Mouse (Mus musculus): ENCODE data around the gene Add2. TPM values are rescaled to one million over a fixed set of nuclear protein-coding genes. Genes with fewer than 3 reads are reported as not detected.

Gene Add2
- polyA plus RNA-seq, 1 experiment from 2014 or later = 9.4 TPM

GRCm38 (mm10) chr6:86086851-86087571 lies 58.5 kb downstream of the Add2 start:
- peaks cover 7% of the 10 kb centered on the region; the same call in 1 of the 2 replicates for H3K4me1 ChIP-seq
- no peaks in the 10 kb centered on the region for H3K9me3 ChIP-seq
- no peak overlapping the region for H3K4me2 ChIP-seq
- H3K27me3 ChIP-seq = no peaks in the 10 kb centered on the region
- no peak for ATAC-seq (ENCODE audit: insufficient number of reproducible peaks, insufficient read depth, low FRiP score, low TSS enrichment, low read depth)
- H3K27ac ChIP-seq = no peak overlapping the region
- H3K9ac ChIP-seq = no peak overlapping the region
- no peak overlapping the region for H3K4me3 ChIP-seq
- no peaks in the 10 kb centered on the region for H3K36me3 ChIP-seq
- 74% methylated on average over 9 of the region's 9 CpGs for WGBS

DNA sequence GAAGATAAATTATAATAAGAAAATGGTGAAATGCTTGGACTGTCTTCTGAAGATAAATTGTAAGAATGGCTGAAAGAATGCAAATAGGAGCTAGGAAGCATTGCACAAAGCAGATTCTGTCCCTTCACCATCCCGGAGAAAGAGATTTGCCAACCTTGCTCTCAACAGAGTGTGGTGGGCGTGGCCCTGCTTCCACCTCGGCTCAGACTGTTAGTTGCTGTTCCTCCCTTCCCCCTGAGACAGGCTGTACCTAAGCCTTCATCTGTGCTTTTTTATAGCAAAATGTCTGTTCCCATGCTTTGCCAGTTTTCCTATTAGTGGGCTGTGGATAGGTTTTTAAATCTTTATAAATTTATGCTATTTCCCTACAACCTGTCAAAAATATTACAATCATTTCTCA lies 59.3 kb downstream of the Add2 start:
- H3K4me2 ChIP-seq = no peak overlapping the region
- H3K4me3 ChIP-seq = no peak overlapping the region
- ATAC-seq (ENCODE audit: insufficient number of reproducible peaks, insufficient read depth, low FRiP score, low TSS enrichment, low read depth) = no peak
- 38% methylated on average over 3 of the region's 3 CpGs for WGBS
- no peak overlapping the region for H3K27ac ChIP-seq
- no peaks in the 10 kb centered on the region for H3K27me3 ChIP-seq
- no peaks in the 10 kb centered on the region for H3K36me3 ChIP-seq
- no peaks in the 10 kb centered on the region for H3K9me3 ChIP-seq
- H3K9ac ChIP-seq = no peak overlapping the region
- peaks cover 7% of the 10 kb centered on the region; the same call in 1 of the 2 replicates for H3K4me1 ChIP-seq

DNA sequence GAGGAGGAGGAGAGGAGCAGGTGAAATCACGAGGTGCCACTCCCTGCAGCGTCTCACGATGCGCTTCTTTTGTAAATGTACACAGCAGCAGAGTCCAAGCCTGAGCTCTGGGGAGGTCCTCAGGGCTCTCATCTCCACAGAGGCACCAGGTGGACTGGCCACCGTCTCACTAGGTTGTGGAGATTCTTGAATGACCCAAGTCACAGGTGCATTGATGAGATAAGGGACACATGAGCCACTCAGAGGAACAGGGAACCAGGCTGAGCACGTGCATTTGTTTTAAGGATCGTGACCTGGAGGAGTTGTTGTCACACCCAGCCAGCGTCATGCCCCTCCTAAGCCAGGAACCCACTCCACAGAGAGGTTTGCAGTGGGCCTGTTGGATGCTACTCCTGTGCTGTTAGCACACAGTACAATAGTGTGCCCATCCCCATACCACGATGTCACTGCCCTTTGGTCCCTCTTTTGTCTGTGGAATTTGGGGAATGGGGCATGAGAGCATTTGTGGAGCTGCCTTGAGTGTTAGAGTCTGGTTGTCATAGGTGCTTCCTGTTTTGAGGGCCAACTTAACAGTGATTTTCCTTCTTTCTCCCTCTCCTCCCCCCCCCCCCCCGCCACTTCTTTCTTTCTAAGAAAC lies 65.8 kb downstream of the Add2 start:
- H3K36me3 ChIP-seq = no peaks in the 10 kb centered on the region
- no peak overlapping the region for H3K4me3 ChIP-seq
- H3K27ac ChIP-seq = no peak overlapping the region
- H3K9ac ChIP-seq = no peak overlapping the region
- no peaks in the 10 kb centered on the region for H3K27me3 ChIP-seq
- 69% methylated on average over 10 of the region's 10 CpGs for WGBS
- ATAC-seq (ENCODE audit: insufficient number of reproducible peaks, insufficient read depth, low FRiP score, low TSS enrichment, low read depth) = no peak
- no peaks in the 10 kb centered on the region for H3K9me3 ChIP-seq
- no peaks in the 10 kb centered on the region for H3K4me1 ChIP-seq
- H3K4me2 ChIP-seq = no peak overlapping the region

DNA sequence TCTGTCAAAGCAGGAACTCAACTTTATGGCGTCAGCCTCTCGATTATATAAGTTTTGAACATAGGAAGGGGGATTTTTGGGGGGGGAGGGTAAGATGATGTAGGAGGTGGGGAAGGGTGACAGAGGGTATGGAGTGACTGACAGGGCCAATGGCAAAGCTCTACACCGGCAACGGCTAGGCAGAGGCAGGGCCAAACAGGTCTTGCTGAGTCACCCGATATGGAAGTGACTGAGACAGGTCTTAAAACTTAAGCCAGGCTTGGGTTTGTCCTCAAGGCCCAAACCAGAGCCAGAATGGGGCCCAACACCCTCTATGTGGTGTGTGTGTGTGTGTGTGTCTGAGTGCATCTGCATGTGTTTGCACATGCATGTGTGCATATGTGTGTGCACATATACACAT lies 67.0 kb downstream of the Add2 start:
- Histone ChIP-seq H3K27me3 (no peaks in the 10 kb centered on the region), H3K27ac (no peak overlapping the region), H3K4me1 (no peaks in the 10 kb centered on the region), H3K36me3 (no peaks in the 10 kb centered on the region), H3K9me3 (no peaks in the 10 kb centered on the region), H3K9ac (no peak overlapping the region), H3K4me3 (no peak overlapping the region), H3K4me2 (no peak overlapping the region)
- WGBS = 76% methylated on average over 5 of the region's 5 CpGs
- no peak for ATAC-seq (ENCODE audit: insufficient number of reproducible peaks, insufficient read depth, low FRiP score, low TSS enrichment, low read depth)

GRCm38 (mm10) chr6:86096733-86097132 lies 68.3 kb downstream of the Add2 start:
- H3K36me3 ChIP-seq = no peaks in the 10 kb centered on the region
- no peak overlapping the region for H3K9ac ChIP-seq
- no peaks in the 10 kb centered on the region for H3K4me1 ChIP-seq
- H3K4me2 ChIP-seq = no peak overlapping the region
- no peak for ATAC-seq (ENCODE audit: insufficient number of reproducible peaks, insufficient read depth, low FRiP score, low TSS enrichment, low read depth)
- no peaks in the 10 kb centered on the region for H3K9me3 ChIP-seq
- no peak overlapping the region for H3K4me3 ChIP-seq
- H3K27me3 ChIP-seq = no peaks in the 10 kb centered on the region
- no peak overlapping the region for H3K27ac ChIP-seq
- WGBS = 90% methylated on average over 10 of the region's 10 CpGs

- Histone ChIP-seq H3K27ac (no peak overlapping the region), H3K9ac (no peak overlapping the region), H3K4me2 (no peak overlapping the region), H3K36me3 (no peaks in the 10 kb centered on the region), H3K4me3 (no peak overlapping the region), H3K27me3 (no peaks in the 10 kb centered on the region), H3K4me1 (no peaks in the 10 kb centered on the region), H3K9me3 (no peaks in the 10 kb centered on the region)
- WGBS = 63% methylated on average over 4 of the region's 4 CpGs
- no peak for ATAC-seq (ENCODE audit: insufficient number of reproducible peaks, insufficient read depth, low FRiP score, low TSS enrichment, low read depth)
Observed at GRCm38 (mm10) chr6:86097155-86097554, 68.7 kb downstream of the Add2 start.

GRCm38 (mm10) chr6:86099003-86099402 lies 70.5 kb downstream of the Add2 start:
- Histone ChIP-seq H3K4me3 (no peak overlapping the region), H3K4me2 (no peak overlapping the region), H3K9me3 (no peaks in the 10 kb centered on the region), H3K36me3 (no peaks in the 10 kb centered on the region), H3K27me3 (no peaks in the 10 kb centered on the region), H3K27ac (no peak overlapping the region), H3K4me1 (no peaks in the 10 kb centered on the region), H3K9ac (no peak overlapping the region)
- 75% methylated on average over 4 of the region's 4 CpGs for WGBS
- no peak for ATAC-seq (ENCODE audit: insufficient number of reproducible peaks, insufficient read depth, low FRiP score, low TSS enrichment, low read depth)

- H3K4me1 ChIP-seq = 0 out of 2 replicates have a peak, but pooled peaks cover 3% of the 10 kb centered on the region
- no peak overlapping the region for H3K27ac ChIP-seq
- ATAC-seq (ENCODE audit: insufficient number of reproducible peaks, insufficient read depth, low FRiP score, low TSS enrichment, low read depth) = no peak
- no peaks in the 10 kb centered on the region for H3K36me3 ChIP-seq
- no peak overlapping the region for H3K9ac ChIP-seq
- 80% methylated on average over 5 of the region's 5 CpGs for WGBS
- no peak overlapping the region for H3K4me2 ChIP-seq
- H3K27me3 ChIP-seq = no peaks in the 10 kb centered on the region
- H3K9me3 ChIP-seq = no peaks in the 10 kb centered on the region
- H3K4me3 ChIP-seq = no peak overlapping the region
Observed at GRCm38 (mm10) chr6:86101451-86101850, 73.0 kb downstream of the Add2 start.

DNA sequence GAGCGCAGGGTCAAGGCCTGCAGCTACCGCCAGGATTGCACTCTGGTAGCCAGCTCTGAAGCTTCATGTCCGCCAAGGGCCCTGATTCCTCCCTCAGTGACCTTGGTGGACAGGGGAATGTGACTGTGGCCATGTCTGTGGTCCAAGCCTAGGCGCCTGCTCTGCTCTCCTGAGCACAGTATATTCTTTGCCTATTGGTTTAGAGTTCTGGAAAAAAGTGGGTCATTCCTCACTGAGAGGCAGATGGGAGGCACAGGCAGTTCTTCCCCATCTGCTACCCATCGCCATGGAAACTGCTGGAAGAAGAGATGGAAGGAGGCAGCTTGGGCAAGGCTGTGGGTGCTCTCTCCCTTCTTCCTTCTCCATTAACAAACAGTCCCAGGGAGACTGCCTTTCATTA lies 74.4 kb downstream of the Add2 start:
- H3K27ac ChIP-seq = no peak overlapping the region
- no peak overlapping the region for H3K4me3 ChIP-seq
- 0 out of 2 replicates have a peak, but pooled peaks cover 3% of the 10 kb centered on the region for H3K4me1 ChIP-seq
- WGBS = 77% methylated on average over 5 of the region's 5 CpGs
- no peaks in the 10 kb centered on the region for H3K9me3 ChIP-seq
- no peaks in the 10 kb centered on the region for H3K36me3 ChIP-seq
- no peak overlapping the region for H3K4me2 ChIP-seq
- no peaks in the 10 kb centered on the region for H3K27me3 ChIP-seq
- H3K9ac ChIP-seq = no peak overlapping the region
- ATAC-seq (ENCODE audit: insufficient number of reproducible peaks, insufficient read depth, low FRiP score, low TSS enrichment, low read depth) = no peak

DNA sequence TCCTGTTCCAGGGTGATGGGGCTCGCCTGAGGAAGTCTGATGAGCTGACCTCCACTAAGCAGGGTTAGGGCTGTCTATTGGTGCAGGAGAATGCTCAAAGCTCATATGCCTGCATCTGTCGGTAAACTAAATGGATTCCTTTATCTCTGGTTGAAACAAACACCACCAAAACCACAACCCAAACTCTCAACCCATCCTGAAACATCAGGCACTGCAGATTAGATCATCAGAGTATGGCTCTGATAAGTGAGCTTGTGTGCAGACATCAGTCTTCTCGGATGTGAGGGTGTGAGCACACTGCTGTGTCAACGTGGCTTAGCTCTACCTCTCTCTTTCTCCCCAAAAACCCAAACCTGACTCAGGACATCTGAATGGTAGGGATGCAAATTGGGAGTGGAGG lies 75.1 kb downstream of the Add2 start:
- Histone ChIP-seq H3K4me3 (no peak overlapping the region), H3K4me1 (0 out of 2 replicates have a peak, but pooled peaks cover 3% of the 10 kb centered on the region), H3K27me3 (no peaks in the 10 kb centered on the region), H3K36me3 (no peaks in the 10 kb centered on the region), H3K9me3 (no peaks in the 10 kb centered on the region), H3K27ac (no peak overlapping the region), H3K4me2 (no peak overlapping the region), H3K9ac (no peak overlapping the region)
- no peak for ATAC-seq (ENCODE audit: insufficient number of reproducible peaks, insufficient read depth, low FRiP score, low TSS enrichment, low read depth)
- WGBS = 70% methylated on average over 4 of the region's 4 CpGs

DNA sequence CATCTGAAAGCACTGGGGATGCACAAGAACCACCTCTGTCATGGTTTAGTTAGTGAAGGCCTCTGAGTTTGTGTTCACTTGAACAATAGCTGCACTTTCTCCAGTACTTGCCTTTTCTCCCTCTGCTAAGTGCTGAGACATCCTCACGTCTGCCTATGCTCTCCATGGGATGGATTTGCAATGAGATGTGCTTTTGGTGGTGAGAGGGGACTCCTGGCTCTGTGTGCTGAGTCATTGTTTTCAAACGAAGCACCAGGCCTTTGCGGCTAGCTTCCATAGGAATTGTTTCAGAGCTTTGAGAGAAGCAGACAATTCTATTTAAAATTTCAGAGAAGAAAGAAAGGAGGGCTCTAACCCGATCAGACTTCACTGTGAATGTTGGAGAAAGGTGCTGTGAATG lies 76.2 kb downstream of the Add2 start:
- H3K27ac ChIP-seq = no peak overlapping the region
- H3K36me3 ChIP-seq = no peaks in the 10 kb centered on the region
- H3K4me1 ChIP-seq = 0 out of 2 replicates have a peak, but pooled peaks cover 3% of the 10 kb centered on the region
- no peak overlapping the region for H3K9ac ChIP-seq
- H3K9me3 ChIP-seq = no peaks in the 10 kb centered on the region
- 70% methylated on average over 4 of the region's 4 CpGs for WGBS
- no peak overlapping the region for H3K4me3 ChIP-seq
- no peak for ATAC-seq (ENCODE audit: insufficient number of reproducible peaks, insufficient read depth, low FRiP score, low TSS enrichment, low read depth)
- no peaks in the 10 kb centered on the region for H3K27me3 ChIP-seq
- no peak overlapping the region for H3K4me2 ChIP-seq

DNA sequence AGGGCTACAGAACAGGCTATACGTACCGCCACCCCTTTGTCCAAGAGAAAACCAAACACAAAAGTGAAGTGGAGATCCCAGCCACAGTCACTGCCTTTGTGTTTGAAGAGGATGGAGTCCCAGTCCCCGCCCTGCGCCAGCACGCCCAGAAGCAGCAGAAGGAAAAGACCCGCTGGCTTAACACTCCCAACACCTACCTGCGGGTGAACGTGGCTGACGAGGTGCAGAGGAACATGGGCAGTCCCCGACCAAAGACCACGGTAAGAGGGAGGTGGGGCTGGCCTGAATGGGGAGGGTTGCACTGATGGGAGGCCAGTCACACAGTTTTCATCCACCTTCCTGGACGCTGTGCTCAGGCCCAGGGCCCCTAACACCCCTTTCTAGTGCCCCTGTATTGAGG lies 77.6 kb downstream of the Add2 start:
- Histone ChIP-seq H3K27ac (no peak overlapping the region), H3K9ac (no peak overlapping the region), H3K36me3 (no peaks in the 10 kb centered on the region), H3K27me3 (no peaks in the 10 kb centered on the region), H3K4me3 (no peak overlapping the region), H3K4me2 (no peak overlapping the region), H3K4me1 (0 out of 2 replicates have a peak, but pooled peaks cover 3% of the 10 kb centered on the region), H3K9me3 (no peaks in the 10 kb centered on the region)
- WGBS = 81% methylated on average over 12 of the region's 12 CpGs
- no peak for ATAC-seq (ENCODE audit: insufficient number of reproducible peaks, insufficient read depth, low FRiP score, low TSS enrichment, low read depth)
